Mouse (Mus musculus) ES-E14 (cell line): ENCODE results near the gene Ube4a. TPM values are rescaled to one million over a fixed set of nuclear protein-coding genes. Genes with fewer than 3 reads are reported as not detected.

ENCODE experiments used
- DNase-seq: peaks from one replicate; pipeline ENCODE4 v3.0.0-alpha.2; 2013; ENCODE audit warnings: low read depth, low spot score
- H3K27ac ChIP-seq: 2 replicates; pipeline ENCODE4 v1.5.1; 2012; ENCODE audit warnings: low read depth, mild to moderate bottlenecking, low read length, moderate library complexity, mixed read lengths; ENCODE audit not compliant: poor library complexity, insufficient read depth, severe bottlenecking
- H3K36me3 ChIP-seq: 2 replicates; pipeline ENCODE4 v1.6.1; 2012; ENCODE audit warnings: mild to moderate bottlenecking, low read length, moderate library complexity, mixed read lengths; ENCODE audit not compliant: control insufficient read depth, poor library complexity, insufficient read depth, severe bottlenecking
- H3K4me1 ChIP-seq, 2 experiments: fragments of 150-350 bp in 1 of 2; sonication (generic) in 1 of 2; 2 replicates each; pipeline ENCODE4 v1.6.1; 2012; ENCODE audit warnings: low read length in 2 of 2, mild to moderate bottlenecking in 1 of 2, mixed read lengths in 1 of 2; ENCODE audit not compliant: control insufficient read depth in 2 of 2, insufficient read depth in 2 of 2, poor library complexity in 1 of 2
- H3K4me3 ChIP-seq, 2 experiments: fragments of 150-350 bp in 1 of 2; sonication (generic) in 1 of 2; 2 replicates each; pipeline ENCODE4 v1.5.1; 2012; ENCODE audit warnings: low read length in 2 of 2, low read depth in 1 of 2, mild to moderate bottlenecking in 1 of 2, mixed read lengths in 1 of 2; ENCODE audit not compliant: insufficient read depth in 1 of 2, poor library complexity in 1 of 2, severe bottlenecking in 1 of 2
- H3K9ac ChIP-seq: 2 replicates; pipeline ENCODE4 v1.6.1; 2012; ENCODE audit warnings: low read depth, mild to moderate bottlenecking, low read length, mixed read lengths; ENCODE audit not compliant: poor library complexity, insufficient read depth, severe bottlenecking
- H3K9me3 ChIP-seq: fragments of 150-350 bp; sonication (generic); 2 replicates; pipeline ENCODE4 v1.6.1; 2012; ENCODE audit warnings: low read depth, mild to moderate bottlenecking, low read length; ENCODE audit not compliant: control insufficient read depth, insufficient read depth
- CHD2 ChIP-seq: IDR thresholded peaks from 2 replicates; pipeline ENCODE4 v1.6.1; 2014; ENCODE audit warnings: mild to moderate bottlenecking, low read depth, low read length, inconsistent platforms
- HCFC1 ChIP-seq: IDR thresholded peaks from 2 replicates; pipeline ENCODE4 v1.6.1; 2012; ENCODE audit warnings: low read length, inconsistent platforms, borderline replicate concordance; ENCODE audit not compliant: insufficient read depth
- MAFK ChIP-seq: IDR thresholded peaks from 2 replicates; pipeline ENCODE4 v1.6.1; 2014; ENCODE audit warnings: mild to moderate bottlenecking, low read depth, low read length, inconsistent platforms; ENCODE audit not compliant: insufficient read depth
- ZC3H11A ChIP-seq: IDR thresholded peaks from 2 replicates; pipeline ENCODE4 v1.6.1; 2012; ENCODE audit warnings: low read depth, mild to moderate bottlenecking, inconsistent platforms, low read length, borderline replicate concordance
- ZNF384 ChIP-seq: IDR thresholded peaks from 2 replicates; pipeline ENCODE4 v1.6.1; 2012; ENCODE audit warnings: low read depth, low read length, inconsistent platforms
- in situ Hi-C, 2 experiments: fragments of 600-800 bp; cut with MboI; formaldehyde crosslinking; loops; one replicate each; pipeline ENCODE4 v1.15.1; 2025; ENCODE audit warnings: low sequenced_read_pairs in 2 of 2, inconsistent platforms in 1 of 2; ENCODE audit not compliant: unreplicated experiment in 2 of 2
- total RNA-seq: library from RNA; depleted of rRNA; stranded (reverse); fragments of 300-350 nt; gene quantifications from 2 replicates; pipeline ENCODE4 v1.2.3, GENCODE M21; 2012

Ube4a gene
- total RNA-seq, 1 experiment = 46.5 TPM

DNA sequence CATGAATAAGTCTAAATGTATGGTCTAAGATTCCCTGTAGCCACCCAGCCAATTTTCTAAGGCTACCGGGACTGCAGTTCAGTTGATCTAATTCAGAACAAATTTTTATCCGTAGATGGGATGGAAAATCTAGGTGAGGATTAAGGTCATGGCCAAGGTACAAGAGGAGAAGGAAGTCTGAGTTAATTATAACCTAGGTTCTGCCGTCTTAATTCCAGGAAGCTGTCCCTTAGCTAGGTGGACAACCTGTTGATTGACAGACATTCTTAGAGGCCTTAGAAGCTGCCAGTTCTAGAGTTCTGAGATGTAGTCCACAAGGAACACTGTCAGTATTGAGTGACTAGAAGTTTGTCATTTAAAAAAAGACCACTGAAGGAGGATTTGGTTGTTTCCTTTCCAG lies 65.7 kb downstream of the Ube4a start:
- in situ Hi-C loops = no loop called here
- peaks cover 0 to 2% of the 10 kb centered on the region in 2 experiments; a peak in 1 of 4 replicates for H3K4me1 ChIP-seq
- TF ChIP-seq HCFC1 = no peak
- no peak for TF ChIP-seq ZNF384
- no peak for TF ChIP-seq CHD2
- no peak for TF ChIP-seq MAFK
- TF ChIP-seq ZC3H11A = no peak
- no peak overlapping the region for H3K4me3 ChIP-seq
- DNase-seq = no peak
- no peak overlapping the region for H3K27ac ChIP-seq
- no peaks in the 10 kb centered on the region for H3K36me3 ChIP-seq
- no peaks in the 10 kb centered on the region for H3K9me3 ChIP-seq
- no peak overlapping the region for H3K9ac ChIP-seq

DNA sequence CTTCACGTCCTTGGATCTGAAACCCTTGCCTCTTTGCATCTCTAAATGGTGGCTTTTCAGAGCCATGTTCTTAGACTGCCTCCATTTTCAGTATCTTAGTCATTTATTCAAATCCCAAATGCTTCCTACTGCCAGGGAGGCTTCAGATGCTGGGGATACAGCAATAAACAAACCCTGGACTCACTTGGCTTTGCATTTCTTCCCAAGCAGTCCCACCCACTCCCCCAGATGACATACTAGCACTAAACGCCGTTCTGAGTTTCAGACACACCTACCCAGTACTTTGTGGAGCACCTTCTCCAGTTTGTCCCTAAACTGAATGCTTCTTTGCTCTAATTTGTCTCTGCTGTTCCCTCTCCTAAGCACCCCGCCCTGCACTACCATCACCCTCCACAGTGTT lies 68.4 kb downstream of the Ube4a start:
- DNase-seq = no peak
- no peaks in the 10 kb centered on the region for H3K36me3 ChIP-seq
- no peak for TF ChIP-seq MAFK
- TF ChIP-seq ZNF384 = no peak
- no peak for TF ChIP-seq ZC3H11A
- TF ChIP-seq CHD2 = no peak
- TF ChIP-seq HCFC1 = no peak
- H3K9ac ChIP-seq = no peak overlapping the region
- peaks cover 0 to 2% of the 10 kb centered on the region in 2 experiments; a peak in 1 of 4 replicates for H3K4me1 ChIP-seq
- in situ Hi-C loops = no loop called here
- no peak overlapping the region for H3K27ac ChIP-seq
- no peak overlapping the region for H3K4me3 ChIP-seq
- H3K9me3 ChIP-seq = no peaks in the 10 kb centered on the region

DNA sequence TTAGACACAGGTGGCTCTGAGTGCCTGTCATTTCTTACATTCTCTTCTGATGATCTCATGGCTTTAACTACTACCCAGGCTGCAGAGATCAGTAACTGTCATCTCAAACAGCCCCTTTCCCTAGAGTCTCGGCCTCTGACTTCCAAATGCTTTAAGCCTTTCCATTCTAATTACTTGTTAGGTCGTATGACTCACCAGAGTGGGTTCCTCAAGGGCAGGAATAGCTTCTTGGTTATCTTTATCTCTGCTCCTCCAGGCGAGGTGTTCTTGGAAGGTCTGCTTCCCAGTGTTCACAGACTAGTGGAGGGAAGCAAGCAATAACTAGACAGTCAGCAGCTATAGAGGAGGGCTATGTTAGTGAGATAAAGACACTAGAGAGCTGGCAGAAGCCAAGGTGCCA lies 72.7 kb downstream of the Ube4a start:
- H3K9ac ChIP-seq = no peak overlapping the region
- no peaks in the 10 kb centered on the region for H3K36me3 ChIP-seq
- peaks cover 1 to 6% of the 10 kb centered on the region in 2 experiments; a peak in 1 of 4 replicates for H3K4me1 ChIP-seq
- TF ChIP-seq ZC3H11A (no peak), HCFC1 (no peak), CHD2 (no peak), ZNF384 (no peak), MAFK (no peak)
- no peak overlapping the region for H3K27ac ChIP-seq
- in situ Hi-C loops = no loop called here
- no peak overlapping the region for H3K4me3 ChIP-seq
- no peak for DNase-seq
- H3K9me3 ChIP-seq = no peaks in the 10 kb centered on the region

DNA sequence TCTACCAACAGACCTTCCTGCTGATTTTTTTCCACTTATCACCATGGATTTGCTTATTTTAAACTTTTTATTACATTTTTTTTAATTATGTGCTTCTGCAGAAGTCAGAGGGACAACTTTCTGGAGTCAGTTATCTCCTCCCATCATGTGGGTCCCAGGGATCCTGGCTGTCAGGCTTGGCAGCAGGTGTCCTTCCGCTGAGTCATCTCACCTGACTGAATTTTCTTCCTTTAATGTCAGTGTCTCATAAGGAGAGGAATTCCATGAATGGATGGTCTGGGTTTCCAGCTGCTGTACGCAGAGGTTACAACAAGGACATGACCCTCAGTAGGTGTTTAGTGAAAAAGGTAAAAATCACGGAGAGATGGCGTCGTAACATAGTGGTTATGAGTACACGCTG lies 74.2 kb downstream of the Ube4a start:
- peaks cover 1 to 4% of the 10 kb centered on the region in 2 experiments; a peak in 1 of 4 replicates for H3K4me1 ChIP-seq
- H3K36me3 ChIP-seq = no peaks in the 10 kb centered on the region
- H3K27ac ChIP-seq = no peak overlapping the region
- no peak for DNase-seq
- TF ChIP-seq HCFC1 (no peak), ZNF384 (no peak), ZC3H11A (no peak), CHD2 (no peak), MAFK (no peak; the same call in 1 of the 2 replicates)
- H3K4me3 ChIP-seq = no peak overlapping the region
- no peaks in the 10 kb centered on the region for H3K9me3 ChIP-seq
- H3K9ac ChIP-seq = no peak overlapping the region
- in situ Hi-C loops = no loop called here

GRCm38 (mm10) chr9:44890122-44890521 lies 75.3 kb downstream of the Ube4a start:
- H3K9me3 ChIP-seq = no peaks in the 10 kb centered on the region
- no peaks in the 10 kb centered on the region for H3K36me3 ChIP-seq
- H3K4me3 ChIP-seq = no peak overlapping the region
- no peak for DNase-seq
- H3K4me1 ChIP-seq = peaks cover 1 to 4% of the 10 kb centered on the region in 2 experiments; a peak in 1 of 4 replicates
- in situ Hi-C loops = no loop called here
- H3K27ac ChIP-seq = no peak overlapping the region
- no peak overlapping the region for H3K9ac ChIP-seq
- TF ChIP-seq ZC3H11A (no peak), CHD2 (no peak), ZNF384 (no peak), HCFC1 (no peak), MAFK (no peak)
